22 mouse cellular contexts compared by ENCODE assay signal in the genomic region with DNA sequence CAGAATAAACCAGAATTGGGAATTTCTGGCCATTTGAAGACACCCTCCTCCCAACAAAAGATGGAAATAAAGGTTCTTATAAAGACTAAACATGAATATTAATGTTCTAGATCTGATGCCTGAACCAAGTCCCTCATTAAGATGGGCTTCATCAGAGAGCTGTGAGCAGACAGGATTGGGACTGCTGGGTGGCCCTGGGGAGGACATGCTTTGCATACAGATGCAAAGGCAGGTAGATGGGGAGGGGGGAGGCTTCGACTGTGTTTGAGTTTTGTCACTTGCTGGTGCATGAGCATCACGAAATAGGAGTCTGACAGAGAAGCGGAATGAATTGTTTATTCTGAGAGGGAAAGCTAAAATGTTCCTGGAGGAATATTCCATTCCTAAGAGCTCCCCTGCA.
"Had no signal": no experiment of that assay in that cellular context is flagged by ENCODE, and none has a peak within 500 bp of the region (broad histone marks: within the 10 kb centered on the region; RNA-seq: fewer than 3 reads in every experiment).

No protein-coding gene starts in this region.

- H3K4me3 ChIP-seq: kidney, embryonic 15.5 days; limb, embryonic 10.5 days; limb, embryonic 13.5 days; liver, embryonic 12.5 days; liver, embryonic 15.5 days; lung, embryonic 15.5 days; megakaryocyte, embryonic 14.5 days; midbrain, embryonic 12.5 days; neural tube, embryonic 12.5 days; stomach, embryonic 15.5 days had no signal

- H3K9me3 ChIP-seq: kidney, embryonic 15.5 days; limb, embryonic 10.5 days; limb, embryonic 13.5 days; liver, embryonic 12.5 days; liver, embryonic 15.5 days; lung, embryonic 15.5 days; midbrain, embryonic 12.5 days; neural tube, embryonic 12.5 days; stomach, embryonic 15.5 days had no signal

- H3K9ac ChIP-seq: kidney, embryonic 15.5 days; limb, embryonic 13.5 days; liver, embryonic 12.5 days; liver, embryonic 15.5 days; lung, embryonic 15.5 days; midbrain, embryonic 12.5 days; neural tube, embryonic 12.5 days; stomach, embryonic 15.5 days had no signal

- H3K4me1 ChIP-seq: kidney, embryonic 15.5 days; limb, embryonic 10.5 days; limb, embryonic 13.5 days; liver, embryonic 12.5 days; liver, embryonic 15.5 days; lung, embryonic 15.5 days; neural tube, embryonic 12.5 days; stomach, embryonic 15.5 days had no signal

- H3K27ac ChIP-seq: kidney, embryonic 15.5 days; limb, embryonic 10.5 days; limb, embryonic 13.5 days; liver, embryonic 12.5 days; liver, embryonic 15.5 days; lung, embryonic 15.5 days; midbrain, embryonic 12.5 days; neural tube, embryonic 12.5 days; stomach, embryonic 15.5 days had no signal

- H3K27me3 ChIP-seq: liver, embryonic 12.5 days; liver, embryonic 15.5 days; lung, embryonic 15.5 days; midbrain, embryonic 12.5 days; neural tube, embryonic 12.5 days had no signal

- DNase-seq: kidney, adult 11 months; kidney, adult 8-10 months; kidney, postnatal 10 days; kidney, postnatal 36 days; liver; lung, adult 18-20 months; lung, postnatal 10 days; lung, postnatal 36 days; right cerebral cortex, adult 18-20 months; right cerebral cortex, postnatal 14 days; spleen, adult 18-20 months; thymus, postnatal 25 days had no signal

- ATAC-seq: liver, embryonic 12.5 days had no signal

- H3K4me2 ChIP-seq: kidney, embryonic 15.5 days; limb, embryonic 13.5 days; liver, embryonic 12.5 days; liver, embryonic 15.5 days; lung, embryonic 15.5 days; midbrain, embryonic 12.5 days; neural tube, embryonic 12.5 days; stomach, embryonic 15.5 days had no signal

- H3K36me3 ChIP-seq: kidney, embryonic 15.5 days; limb, embryonic 10.5 days; limb, embryonic 13.5 days; liver, embryonic 12.5 days; liver, embryonic 15.5 days; lung, embryonic 15.5 days; midbrain, embryonic 12.5 days; neural tube, embryonic 12.5 days; stomach, embryonic 15.5 days had no signal
